Mouse (Mus musculus): ENCODE measurements around the gene Necab3. TPM values are rescaled to one million over a fixed set of nuclear protein-coding genes. Genes with fewer than 3 reads are reported as not detected.

Necab3 gene
- total RNA-seq (2022) = under 1 TPM; 0.29 to 0.48 (median 0.36) TPM

GRCm38 (mm10) chr2:154558264-154559039 lies at the start of gene Necab3:
Gene Necab3, minus strand, starts transcription at chr2:154558890.
- DNase-seq (ENCODE audit: low spot score in 2 of 2) = peak in 1 of 2 experiments; percentile 20

GRCm38 (mm10) chr2:154606965-154607364 lies 48.3 kb upstream of the Necab3 start:
- DNase-seq (ENCODE audit: low spot score in 2 of 2) = no peak

- no peak for DNase-seq (ENCODE audit: low spot score in 2 of 2)
These were observed 45.5 kb upstream of the Necab3 start for GRCm38 (mm10) chr2:154604156-154604555.

- DNase-seq (ENCODE audit: low spot score in 2 of 2) = peak; percentile 99 to 100
These were observed 45.0 kb upstream of the Necab3 start, which contains the start of gene Pxmp4 for GRCm38 (mm10) chr2:154603638-154604153. Gene Pxmp4, minus strand, starts transcription at chr2:154603708.

GRCm38 (mm10) chr2:154603007-154603637 lies 44.4 kb upstream of the Necab3 start:
- DNase-seq (ENCODE audit: low spot score in 2 of 2) = no peak

- no peak for DNase-seq (ENCODE audit: low spot score in 2 of 2)
These were observed 42.6 kb upstream of the Necab3 start for GRCm38 (mm10) chr2:154601324-154601723.

GRCm38 (mm10) chr2:154600586-154600985 lies 41.9 kb upstream of the Necab3 start:
- no peak for DNase-seq (ENCODE audit: low spot score in 2 of 2)

GRCm38 (mm10) chr2:154597399-154597798 lies 38.7 kb upstream of the Necab3 start:
- no peak for DNase-seq (ENCODE audit: low spot score in 2 of 2)

GRCm38 (mm10) chr2:154595775-154596174 lies 37.1 kb upstream of the Necab3 start:
- no peak for DNase-seq (ENCODE audit: low spot score in 2 of 2)

GRCm38 (mm10) chr2:154593025-154593424 lies 34.3 kb upstream of the Necab3 start:
- DNase-seq (ENCODE audit: low spot score in 2 of 2) = no peak

- no peak for DNase-seq (ENCODE audit: low spot score in 2 of 2)
These were observed 32.5 kb upstream of the Necab3 start for GRCm38 (mm10) chr2:154591239-154591638.

GRCm38 (mm10) chr2:154589051-154589450 lies 30.4 kb upstream of the Necab3 start:
- no peak for DNase-seq (ENCODE audit: low spot score in 2 of 2)

- no peak for DNase-seq (ENCODE audit: low spot score in 2 of 2)
These were observed 27.7 kb upstream of the Necab3 start for GRCm38 (mm10) chr2:154586405-154586804.

GRCm38 (mm10) chr2:154584931-154585601 lies 26.4 kb upstream of the Necab3 start:
- no peak for DNase-seq (ENCODE audit: low spot score in 2 of 2)

- DNase-seq (ENCODE audit: low spot score in 2 of 2) = no peak
These were observed 25.5 kb upstream of the Necab3 start for GRCm38 (mm10) chr2:154583906-154584872.

- no peak for DNase-seq (ENCODE audit: low spot score in 2 of 2)
These were observed 22.7 kb upstream of the Necab3 start for GRCm38 (mm10) chr2:154581421-154581820.

- peak; percentile 46 to 61 for DNase-seq (ENCODE audit: low spot score in 2 of 2)
These were observed 21.9 kb upstream of the Necab3 start for GRCm38 (mm10) chr2:154580586-154580985.

- DNase-seq (ENCODE audit: low spot score in 2 of 2) = no peak
These were observed 19.0 kb upstream of the Necab3 start for GRCm38 (mm10) chr2:154577744-154578067.

- no peak for DNase-seq (ENCODE audit: low spot score in 2 of 2)
These were observed 18.4 kb upstream of the Necab3 start for GRCm38 (mm10) chr2:154576876-154577743.

- no peak for DNase-seq (ENCODE audit: low spot score in 2 of 2)
These were observed 15.6 kb upstream of the Necab3 start for GRCm38 (mm10) chr2:154574271-154574670.
